Comparison of ENCODE assay signal across 7 mouse cellular contexts in the genomic region with DNA sequence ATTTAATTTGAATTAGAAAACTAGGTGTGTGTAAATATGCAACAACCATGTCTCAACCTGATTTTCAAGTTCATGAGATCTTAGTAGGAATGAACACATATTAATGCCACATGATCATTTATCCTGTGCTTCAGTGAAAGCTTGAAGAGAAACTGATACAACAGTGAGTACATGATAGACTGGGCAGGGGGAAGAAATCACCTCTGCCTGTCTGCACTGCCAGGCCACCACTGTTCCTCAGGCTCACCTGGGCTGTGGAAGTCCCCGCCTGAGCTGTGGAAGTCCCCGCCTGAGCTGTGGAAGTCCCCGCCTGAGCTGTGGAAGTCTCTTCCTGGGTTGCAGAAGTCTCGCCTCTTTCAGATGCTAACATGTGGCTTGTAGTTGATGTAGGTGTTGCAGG. TPM values are rescaled to one million over a fixed set of nuclear protein-coding genes. Genes with fewer than 3 reads are reported as not detected.
"Had no signal": no experiment of that assay in that cellular context is flagged by ENCODE, and none has a peak within 500 bp of the region (broad histone marks: within the 10 kb centered on the region; RNA-seq: fewer than 3 reads in every experiment).

No protein-coding gene starts in this region.

RNA-seq across cellular contexts. Expression of a gene that starts 7.0 kb away (rescaled TPM):
- total RNA-seq: hematopoietic stem cell, adult 5-6 weeks; hindbrain, postnatal 0 days; layer of hippocampus, adult 18-20 months; layer of hippocampus, postnatal 14 days; layer of hippocampus, postnatal 36 days; left cerebral cortex, adult 18-20 months; left cerebral cortex, postnatal 25 days had no signal
